Mouse (Mus musculus) kidney, adult 2 months (tissue): Measurements from ENCODE around the gene Nol4l.

ENCODE experiments used
- CTCF ChIP-seq: fragments of 200-500 bp; conservative IDR thresholded peaks from 2 replicates; pipeline ENCODE4 v1.5.1; 2011; ENCODE audit warnings: low read depth, mild to moderate bottlenecking, control low read depth, low read length, moderate library complexity, mixed read lengths; ENCODE audit not compliant: insufficient read depth, insufficient read length
- POLR2A ChIP-seq: fragments of 200-500 bp; IDR thresholded peaks from one replicate; pipeline ENCODE4 v1.6.1; 2011; ENCODE audit warnings: low read depth, low read length, control low read depth

- TF ChIP-seq CTCF (no peak), POLR2A (no peak)
Observed at GRCm38 (mm10) chr2:153560664-153561541, 31.1 kb upstream of the Nol4l start.
